Comparison of ENCODE assay signal across 10 mouse cellular contexts in the genomic region with DNA sequence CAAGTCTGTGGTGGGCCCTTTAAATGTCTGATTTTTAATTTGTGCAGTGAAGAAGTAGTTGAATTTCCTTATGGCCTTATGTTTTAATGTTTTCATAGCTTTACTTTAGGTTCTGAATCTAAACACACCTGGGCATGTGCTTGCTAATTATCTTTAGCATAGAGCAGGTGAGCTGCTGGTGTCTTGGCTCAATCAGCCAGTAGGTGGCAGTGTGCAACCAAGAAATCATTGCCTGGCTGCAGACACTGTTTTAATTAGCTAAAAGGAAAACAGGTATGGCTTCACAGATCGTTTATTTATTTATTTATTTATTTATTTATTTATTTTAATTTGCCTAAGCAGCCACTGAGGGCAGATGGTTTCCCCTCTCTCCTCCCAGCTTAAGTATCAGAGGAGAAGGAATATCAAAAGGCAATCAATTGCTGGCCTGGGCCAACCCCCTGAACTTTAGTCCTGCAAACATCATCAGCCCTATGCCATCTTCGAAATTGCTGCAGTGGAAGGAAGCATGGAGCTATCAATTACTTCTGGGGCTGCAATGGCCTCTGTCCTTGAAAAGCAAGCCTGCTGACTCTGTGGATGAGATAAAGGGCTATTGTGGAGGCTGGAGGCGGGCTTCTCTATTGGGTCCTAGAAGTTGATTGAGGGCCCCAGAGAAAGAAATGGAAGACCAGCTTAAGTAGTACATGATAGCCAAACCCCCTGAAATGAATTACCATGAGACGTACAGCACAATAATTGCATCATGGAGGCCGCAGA.
DNase-seq lines count a peak whose midpoint lies in the region; ATAC-seq lines count a peak whose summit lies in the region.
"Had no signal": no experiment of that assay in that cellular context is flagged by ENCODE, and none has a peak within 500 bp of the region (broad histone marks: within the 10 kb centered on the region; RNA-seq: fewer than 3 reads in every experiment).

No protein-coding gene starts in this region.

- no peak overlapping the region for H3K27ac ChIP-seq in forebrain, embryonic 13.5 days
- H3K27ac ChIP-seq: heart, embryonic 13.5 days; neural tube, embryonic 12.5 days had no signal

- no peaks in the 10 kb centered on the region for H3K36me3 ChIP-seq in forebrain, embryonic 13.5 days (ENCODE audit: poor library complexity, severe bottlenecking)
- H3K36me3 ChIP-seq: heart, embryonic 13.5 days; neural tube, embryonic 12.5 days had no signal

- no peak overlapping the region for H3K4me3 ChIP-seq in forebrain, embryonic 13.5 days
- H3K4me3 ChIP-seq: heart, embryonic 13.5 days; neural tube, embryonic 12.5 days had no signal

- H3K27me3 ChIP-seq in forebrain, embryonic 13.5 days: peaks cover 5% of the 10 kb centered on the region
- H3K27me3 ChIP-seq: neural tube, embryonic 12.5 days had no signal

- WGBS in forebrain, embryonic 13.5 days: 48% methylated on average over 5 of the region's 5 CpGs

- H3K9ac ChIP-seq in forebrain, embryonic 13.5 days: no peak overlapping the region
- H3K9ac ChIP-seq: heart, embryonic 13.5 days; neural tube, embryonic 12.5 days had no signal

- DNase-seq in frontal cortex, postnatal 25 days (ENCODE audit: low spot score in 2 of 2): peak; percentile 50 to 61
- DNase-seq in urinary bladder, postnatal 36 days (ENCODE audit: low spot score in 2 of 2): peak; percentile 7 to 9
- no peak for DNase-seq in urinary bladder, adult 2 months (ENCODE audit: low spot score)
- peak; percentile 39 to 77 for DNase-seq in kidney, postnatal 36 days
- DNase-seq in mesoderm, embryonic 11.5 days (ENCODE audit: low read depth, low spot score): peak; percentile 21
- DNase-seq in testis, postnatal 10 days (ENCODE audit: low spot score): peak; percentile 61

- no peaks in the 10 kb centered on the region for H3K4me1 ChIP-seq in forebrain, embryonic 13.5 days
- H3K4me1 ChIP-seq: heart, embryonic 13.5 days; neural tube, embryonic 12.5 days had no signal

- ATAC-seq in frontal cortex, adult (ENCODE audit: low TSS enrichment): no peak
- peak; percentile 51 for ATAC-seq in forebrain, embryonic 13.5 days

- no peak overlapping the region for H3K4me2 ChIP-seq in forebrain, embryonic 13.5 days
- H3K4me2 ChIP-seq: heart, embryonic 13.5 days; neural tube, embryonic 12.5 days had no signal

- no peaks in the 10 kb centered on the region for H3K9me3 ChIP-seq in forebrain, embryonic 13.5 days (replicated peaks)
- H3K9me3 ChIP-seq: heart, embryonic 13.5 days; neural tube, embryonic 12.5 days had no signal
